Mouse (Mus musculus) heart, postnatal 0 days (tissue): ENCODE measurements around the gene Kcna6. TPM values are rescaled to one million over a fixed set of nuclear protein-coding genes. Genes with fewer than 3 reads are reported as not detected.

ENCODE experiments used
- ATAC-seq: fragments of 200-750 bp; cut with Nextera tagmentation; 2 replicates; pipeline ENCODE4 v1.8.0; 2017; ENCODE audit warnings: low read depth, moderate number of reproducible peaks, moderate library complexity; ENCODE audit not compliant: insufficient read depth
- DNase-seq: peaks from one replicate; pipeline ENCODE4 v3.0.0-alpha.2; 2016; ENCODE audit warnings: low spot score
- H3K27ac ChIP-seq: fragments of 300-500 bp; sonication (generic); 2 replicates; pipeline ENCODE4 v1.5.1; 2014; ENCODE audit warnings: low read depth, mild to moderate bottlenecking
- H3K27me3 ChIP-seq: fragments of 300-500 bp; sonication (generic); 2 replicates; pipeline ENCODE4 v1.6.1; 2014; ENCODE audit warnings: low read length, mixed read lengths; ENCODE audit not compliant: control insufficient read depth, insufficient read depth
- H3K36me3 ChIP-seq: fragments of 300-500 bp; sonication (generic); replicated peaks from 2 replicates; pipeline ENCODE4 v1.6.1; 2014; ENCODE audit warnings: low read length, mixed read lengths; ENCODE audit not compliant: control insufficient read depth, insufficient read depth
- H3K4me1 ChIP-seq: fragments of 300-500 bp; sonication (generic); 2 replicates; pipeline ENCODE4 v1.6.1; 2014; ENCODE audit warnings: antibody characterized with exemption; ENCODE audit not compliant: control insufficient read depth, insufficient read depth
- H3K4me2 ChIP-seq: fragments of 300-500 bp; sonication (generic); 2 replicates; pipeline ENCODE4 v1.6.1; 2014; ENCODE audit warnings: low read depth, mild to moderate bottlenecking, low read length, moderate library complexity
- H3K4me3 ChIP-seq: fragments of 300-500 bp; sonication (generic); 2 replicates; pipeline ENCODE4 v1.5.1; 2014; ENCODE audit warnings: low read depth, low read length
- H3K9ac ChIP-seq: fragments of 300-500 bp; sonication (generic); replicated peaks from 2 replicates; pipeline ENCODE4 v1.6.1; 2014; ENCODE audit warnings: low read depth, low read length, mixed read lengths
- H3K9me3 ChIP-seq: fragments of 300-500 bp; sonication (generic); replicated peaks from 2 replicates; pipeline ENCODE4 v1.6.1; 2016; ENCODE audit warnings: low read length; ENCODE audit not compliant: control insufficient read depth
- CTCF ChIP-seq: IDR thresholded peaks from 2 replicates; pipeline ENCODE4 v1.5.1; 2016; ENCODE audit warnings: antibody characterized with exemption, control low read depth, low read depth
- EP300 ChIP-seq: IDR thresholded peaks from 2 replicates; pipeline ENCODE4 v1.6.1; 2016; ENCODE audit warnings: antibody characterized with exemption, low read depth
- WGBS: fragments of 180-500 bp; shearing (Covaris S2); extraction: QIAGEN DNeasy Blood & Tissue Kit; methylation state at CpG from one replicate; pipeline ENCODE4 v1.1.7; 2014; 5-methylcytosine and 5-hydroxymethylcytosine counted together
- polyA plus RNA-seq: library from polyadenylated mRNA; unstranded; fragments of >200 nt; fragmentation: Nextera tagmentation; extraction: Ambion mirVana; gene quantifications from 2 replicates; pipeline ENCODE4 v1.2.1, GENCODE M21; 2015
- total RNA-seq: library from RNA; depleted of rRNA; stranded (reverse); fragments of >200 nt; gene quantifications from 2 replicates; pipeline ENCODE4 v1.2.3, GENCODE M21; 2014; ENCODE audit warnings: low replicate concordance

The Kcna6 gene
- total and polyA plus RNA-seq, 2 experiments from 2014 or later, result 0.57 to 2.7 TPM

DNA sequence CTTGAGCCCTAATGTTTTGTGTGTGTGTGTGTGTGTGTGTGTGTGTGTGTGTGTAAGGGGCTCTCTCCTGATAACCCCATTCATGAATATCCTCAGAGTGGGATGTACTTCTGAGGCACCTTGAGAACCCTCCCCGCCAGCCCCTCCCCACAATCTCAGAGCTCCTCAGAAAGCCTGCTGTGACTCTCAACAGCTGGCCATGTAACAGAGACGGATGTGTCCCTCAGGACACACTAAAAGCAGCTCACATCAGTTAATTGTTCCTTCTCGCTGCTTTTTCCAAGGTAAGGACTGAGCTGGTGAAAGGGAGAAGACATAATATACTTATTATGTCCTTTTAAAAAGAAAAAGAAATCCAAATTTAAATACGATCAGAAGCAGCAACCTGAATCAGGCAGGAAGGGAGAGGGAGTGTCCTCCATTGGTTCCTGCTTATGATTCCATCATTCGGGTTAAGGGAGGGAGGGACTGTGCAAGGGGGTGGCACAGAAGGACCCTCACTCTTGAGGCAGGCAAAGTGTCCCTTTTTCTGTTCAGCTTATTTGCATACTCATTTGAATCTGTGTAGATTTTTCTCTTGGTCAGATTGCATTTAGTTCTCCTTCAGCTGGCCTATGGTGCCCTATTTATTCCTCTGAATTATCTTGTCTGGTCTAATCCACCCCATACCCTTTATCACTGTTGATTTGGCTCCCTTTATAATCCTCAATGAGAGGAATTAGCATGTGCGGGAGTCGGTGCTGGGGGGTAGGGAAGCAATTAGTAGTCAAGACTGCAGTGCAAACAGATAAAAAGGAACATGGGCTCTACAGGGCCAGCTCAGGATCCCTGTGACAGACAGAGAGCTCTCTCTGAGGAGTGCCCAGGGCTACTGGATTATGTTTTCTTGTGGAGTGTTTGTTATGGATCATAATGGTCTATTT, 27.4 kb upstream of the Kcna6 start:
- Histone ChIP-seq H3K27ac (no peak overlapping the region), H3K9me3 (no peaks in the 10 kb centered on the region), H3K4me3 (no peak overlapping the region), H3K36me3 (no peaks in the 10 kb centered on the region), H3K4me1 (no peaks in the 10 kb centered on the region), H3K4me2 (no peak overlapping the region), H3K27me3 (no peaks in the 10 kb centered on the region), H3K9ac (no peak overlapping the region)
- DNase-seq (no peak), ATAC-seq (no peak)
- TF ChIP-seq CTCF (no peak), EP300 (no peak)
- 26% methylated on average over 7 of the region's 7 CpGs for WGBS

DNA sequence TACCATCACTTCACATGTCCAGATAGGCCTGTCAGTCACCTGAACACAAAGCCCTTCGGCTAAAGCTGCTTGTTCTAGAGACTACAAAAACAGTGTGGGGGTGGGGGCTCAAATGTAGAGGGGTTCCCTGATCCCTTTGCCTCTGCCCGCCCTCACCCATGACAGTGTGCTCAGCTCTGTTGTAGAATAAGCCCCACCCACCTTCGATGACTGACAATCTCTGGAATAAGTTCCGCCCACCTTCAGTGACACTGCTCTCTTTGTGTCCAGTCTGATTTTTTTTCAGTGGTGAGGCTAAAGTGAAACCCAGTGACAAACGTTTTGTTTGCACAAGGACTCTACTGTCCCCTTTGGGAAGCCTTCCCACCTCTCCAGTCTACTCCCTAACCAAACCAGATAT, 26.1 kb upstream of the Kcna6 start:
- Histone ChIP-seq H3K27ac (no peak overlapping the region), H3K9ac (no peak overlapping the region), H3K36me3 (no peaks in the 10 kb centered on the region), H3K9me3 (no peaks in the 10 kb centered on the region), H3K4me1 (no peaks in the 10 kb centered on the region), H3K4me2 (no peak overlapping the region), H3K4me3 (no peak overlapping the region), H3K27me3 (no peaks in the 10 kb centered on the region)
- WGBS, result 55% methylated on average over 5 of the region's 5 CpGs
- TF ChIP-seq CTCF, result no peak
- TF ChIP-seq EP300, result no peak
- DNase-seq, result peak; percentile 19
- peak; percentile 36; the same call in 1 of the 2 replicates for ATAC-seq

GRCm38 (mm10) chr6:126764563-126765091, 24.2 kb upstream of the Kcna6 start:
- no peaks in the 10 kb centered on the region for H3K27me3 ChIP-seq
- no peaks in the 10 kb centered on the region for H3K36me3 ChIP-seq
- no peak overlapping the region for H3K4me2 ChIP-seq
- ATAC-seq, result no peak
- no peak for TF ChIP-seq CTCF
- TF ChIP-seq EP300, result no peak
- H3K4me1 ChIP-seq, result no peaks in the 10 kb centered on the region
- no peak overlapping the region for H3K27ac ChIP-seq
- no peak for DNase-seq
- WGBS, result 70% methylated on average over 11 of the region's 11 CpGs
- H3K9ac ChIP-seq, result no peak overlapping the region
- no peaks in the 10 kb centered on the region for H3K9me3 ChIP-seq
- no peak overlapping the region for H3K4me3 ChIP-seq

GRCm38 (mm10) chr6:126761362-126761761, 20.9 kb upstream of the Kcna6 start:
- ATAC-seq (no peak), DNase-seq (no peak)
- H3K36me3 ChIP-seq, result no peaks in the 10 kb centered on the region
- WGBS, result 71% methylated on average over 4 of the region's 4 CpGs
- no peaks in the 10 kb centered on the region for H3K27me3 ChIP-seq
- no peaks in the 10 kb centered on the region for H3K4me1 ChIP-seq
- no peak overlapping the region for H3K4me3 ChIP-seq
- TF ChIP-seq EP300 (no peak), CTCF (no peak)
- H3K9ac ChIP-seq, result no peak overlapping the region
- no peak overlapping the region for H3K27ac ChIP-seq
- H3K9me3 ChIP-seq, result no peaks in the 10 kb centered on the region
- no peak overlapping the region for H3K4me2 ChIP-seq

DNA sequence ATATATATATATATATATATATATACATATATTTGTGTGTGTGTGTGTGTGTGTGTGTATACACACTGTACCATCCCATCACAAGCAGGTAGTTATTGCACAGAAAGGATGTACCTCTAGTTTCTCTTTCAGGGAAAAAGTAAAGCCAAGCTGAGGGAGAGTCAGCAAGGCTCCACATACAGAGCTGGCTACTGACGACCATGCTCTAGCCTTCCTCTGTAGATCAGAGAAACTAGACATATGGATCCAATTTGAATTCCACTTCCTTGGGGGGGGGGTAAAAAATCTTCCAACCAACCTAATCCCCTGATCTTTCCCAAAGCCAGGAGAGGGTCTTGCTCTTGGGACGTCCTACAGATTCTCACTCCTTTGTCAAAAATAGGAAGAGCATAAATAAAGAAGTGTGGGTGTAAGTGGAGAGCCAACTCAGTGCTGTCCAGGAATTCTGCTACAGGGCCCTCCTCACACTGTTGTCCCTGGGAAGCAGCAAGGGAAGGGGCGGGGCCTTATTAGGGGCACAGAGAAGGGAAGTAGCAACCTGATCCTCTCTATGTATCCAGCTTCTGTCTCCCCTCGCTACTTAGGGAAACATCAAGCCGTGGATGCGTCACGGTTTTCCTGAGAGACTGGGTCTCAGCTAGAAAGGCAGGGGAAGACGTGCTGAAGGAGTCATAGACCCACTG, 15.4 kb upstream of the Kcna6 start:
- TF ChIP-seq EP300 (no peak), CTCF (no peak)
- Histone ChIP-seq H3K36me3 (no peaks in the 10 kb centered on the region), H3K27ac (no peak overlapping the region), H3K4me2 (no peak overlapping the region), H3K27me3 (no peaks in the 10 kb centered on the region), H3K9ac (no peak overlapping the region), H3K4me1 (no peaks in the 10 kb centered on the region), H3K9me3 (no peaks in the 10 kb centered on the region), H3K4me3 (no peak overlapping the region)
- 23% methylated on average over 8 of the region's 8 CpGs for WGBS
- ATAC-seq, result no peak
- no peak for DNase-seq
